Mouse (Mus musculus): ENCODE data around the gene Ncbp1. TPM values are rescaled to one million over a fixed set of nuclear protein-coding genes. Genes with fewer than 3 reads are reported as not detected.
"Not testable (repeated sequence)": the region's sequence is repeated elsewhere in the genome, so short reads cannot be mapped to it uniquely, and the experiment has no call there.

Gene Ncbp1
- polyA plus RNA-seq, 1 experiment from 2014 or later = 27.0 TPM

DNA sequence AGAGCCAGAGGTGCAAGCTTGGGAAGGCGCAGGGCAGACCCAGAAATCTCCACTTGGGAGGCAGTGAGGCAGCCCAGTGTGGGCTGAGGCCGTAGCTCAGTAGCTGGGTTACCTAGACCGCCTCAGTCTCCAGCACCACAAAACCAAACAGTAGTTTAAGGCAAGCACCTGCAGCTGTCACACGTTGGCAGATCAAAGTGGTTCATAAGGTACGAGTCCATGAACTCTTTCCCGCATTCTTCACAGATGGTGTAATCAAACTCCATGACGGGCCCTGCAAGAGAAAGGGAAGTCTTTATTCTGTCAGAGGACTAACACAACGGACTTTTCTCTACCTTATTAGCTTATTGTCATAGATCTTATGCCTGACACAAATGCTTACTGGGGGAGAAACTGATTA, 47.0 kb downstream of the Ncbp1 start:
- no peak for DNase-seq (ENCODE audit: low spot score)
- TF ChIP-seq CTCF (IDR thresholded peaks at IDR 0.05; ENCODE audit: low read depth) (no peak), EP300 (optimal IDR thresholded peaks at IDR 0.05) (no peak)
- Histone ChIP-seq H3K4me2 (replicated peaks; ENCODE audit: low read depth) (no peak overlapping the region), H3K9ac (ENCODE audit: low read length) (no peak overlapping the region), H3K36me3 (ENCODE audit: control insufficient read depth, insufficient read depth, low read length) (peaks cover 22% of the 10 kb centered on the region), H3K27ac (replicated peaks) (no peak overlapping the region), H3K4me1 (replicated peaks; ENCODE audit: control insufficient read depth, insufficient read depth) (no peaks in the 10 kb centered on the region), H3K9me3 (ENCODE audit: control insufficient read depth, low read length) (no peaks in the 10 kb centered on the region), H3K4me3 (ENCODE audit: low read depth, low read length) (no peak overlapping the region), H3K27me3 (ENCODE audit: control insufficient read depth, insufficient read depth, low read length) (no peaks in the 10 kb centered on the region)
- 43% methylated on average over 8 of the region's 8 CpGs for WGBS
- no peak for ATAC-seq (ENCODE audit: low FRiP score, low TSS enrichment)

DNA sequence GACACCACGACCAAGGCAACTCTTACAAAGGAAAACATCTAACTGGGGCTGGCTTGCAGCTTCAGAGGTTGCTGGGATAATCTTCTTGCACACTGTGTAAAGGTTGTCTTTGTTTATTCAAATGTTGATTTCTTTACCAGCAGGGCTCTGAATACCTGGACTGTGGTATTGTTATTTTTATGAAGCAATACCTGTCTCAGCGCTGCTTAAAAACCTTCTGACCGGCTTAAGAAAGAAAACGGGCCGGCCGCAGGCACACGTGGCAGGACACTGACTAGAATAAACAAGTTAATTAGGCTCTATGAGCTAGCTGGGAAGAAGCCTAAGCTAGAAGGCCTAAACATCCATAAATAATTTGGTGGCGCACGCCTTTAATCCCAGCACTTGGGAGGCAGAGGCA, 47.5 kb downstream of the Ncbp1 start:
- TF ChIP-seq EP300 (optimal IDR thresholded peaks at IDR 0.05) (no peak), CTCF (IDR thresholded peaks at IDR 0.05; ENCODE audit: low read depth) (no peak)
- no peaks in the 10 kb centered on the region for H3K27me3 ChIP-seq (ENCODE audit: control insufficient read depth, insufficient read depth, low read length)
- H3K4me3 ChIP-seq (ENCODE audit: low read depth, low read length) = no peak overlapping the region
- H3K9me3 ChIP-seq (ENCODE audit: control insufficient read depth, low read length) = no peaks in the 10 kb centered on the region
- peaks cover 21% of the 10 kb centered on the region for H3K36me3 ChIP-seq (ENCODE audit: control insufficient read depth, insufficient read depth, low read length)
- H3K4me1 ChIP-seq (replicated peaks; ENCODE audit: control insufficient read depth, insufficient read depth) = no peaks in the 10 kb centered on the region
- WGBS = 68% methylated on average over 9 of the region's 9 CpGs
- no peak for DNase-seq (ENCODE audit: low spot score)
- H3K4me2 ChIP-seq (replicated peaks; ENCODE audit: low read depth) = no peak overlapping the region
- H3K9ac ChIP-seq (ENCODE audit: low read length) = no peak overlapping the region
- no peak overlapping the region for H3K27ac ChIP-seq (replicated peaks)
- ATAC-seq (ENCODE audit: low FRiP score, low TSS enrichment) = no peak

DNA sequence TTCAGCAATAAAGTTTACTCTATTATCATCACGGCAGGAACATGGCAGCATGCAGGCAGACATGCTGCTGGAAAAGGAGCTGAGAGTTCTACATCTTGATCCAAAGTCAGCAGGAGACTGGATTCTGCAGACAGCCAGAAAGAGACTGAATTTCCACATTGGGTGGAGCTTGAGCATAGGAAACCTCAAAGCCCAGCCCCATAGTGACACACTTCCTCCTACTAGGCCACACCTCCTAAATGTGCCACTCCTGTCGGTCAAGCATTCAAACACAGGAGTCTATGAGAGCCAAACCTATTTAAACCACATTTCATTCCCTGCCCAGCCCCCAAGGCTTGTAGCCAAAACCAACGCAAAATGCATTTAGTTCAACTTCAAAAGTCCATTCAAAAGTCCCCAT, 48.1 kb downstream of the Ncbp1 start:
- 83% methylated on average over 3 of the region's 3 CpGs for whole genome bisulfite sequencing
- Histone ChIP-seq H3K27me3 (ENCODE audit: control insufficient read depth, insufficient read depth, low read length) (no peaks in the 10 kb centered on the region), H3K4me2 (replicated peaks; ENCODE audit: low read depth) (no peak overlapping the region), H3K27ac (replicated peaks) (no peak overlapping the region), H3K4me3 (ENCODE audit: low read depth, low read length) (no peak overlapping the region), H3K4me1 (replicated peaks; ENCODE audit: control insufficient read depth, insufficient read depth) (no peaks in the 10 kb centered on the region), H3K36me3 (ENCODE audit: control insufficient read depth, insufficient read depth, low read length) (peaks cover 21% of the 10 kb centered on the region), H3K9me3 (ENCODE audit: control insufficient read depth, low read length) (no peaks in the 10 kb centered on the region), H3K9ac (ENCODE audit: low read length) (no peak overlapping the region)
- DNase-seq (ENCODE audit: low spot score) (no peak), ATAC-seq (ENCODE audit: low FRiP score, low TSS enrichment) (no peak)
- TF ChIP-seq EP300 (optimal IDR thresholded peaks at IDR 0.05) (no peak), CTCF (IDR thresholded peaks at IDR 0.05; ENCODE audit: low read depth) (no peak)

DNA sequence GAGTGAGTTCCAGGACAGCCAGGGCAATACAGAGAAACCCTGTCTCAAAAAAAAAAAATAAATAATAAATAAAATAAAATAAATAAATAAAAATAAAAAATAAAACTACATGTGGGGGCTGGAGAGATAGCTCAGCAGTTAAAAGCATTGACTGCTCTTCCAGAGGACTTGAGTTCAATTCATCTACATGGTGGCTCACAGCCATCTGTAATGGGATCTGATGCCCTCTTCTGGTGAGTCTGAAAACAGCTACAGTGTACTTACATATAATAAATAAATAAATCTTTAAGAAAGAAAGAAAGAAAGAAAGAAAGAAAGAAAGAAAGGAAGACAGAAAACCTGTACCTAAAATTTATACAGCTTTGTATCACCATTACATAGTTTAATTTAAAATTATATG, 53.6 kb downstream of the Ncbp1 start:
- not testable (repeated sequence) for H3K27ac ChIP-seq (replicated peaks); H3K27me3 ChIP-seq (ENCODE audit: control insufficient read depth, insufficient read depth, low read length); H3K36me3 ChIP-seq (ENCODE audit: control insufficient read depth, insufficient read depth, low read length); H3K4me1 ChIP-seq (replicated peaks; ENCODE audit: control insufficient read depth, insufficient read depth); H3K9ac ChIP-seq (ENCODE audit: low read length); H3K4me2 ChIP-seq (replicated peaks; ENCODE audit: low read depth); DNase-seq (ENCODE audit: low spot score); H3K4me3 ChIP-seq (ENCODE audit: low read depth, low read length); ATAC-seq (ENCODE audit: low FRiP score, low TSS enrichment); H3K9me3 ChIP-seq (ENCODE audit: control insufficient read depth, low read length)
- TF ChIP-seq CTCF (IDR thresholded peaks at IDR 0.05; ENCODE audit: low read depth) = peak; percentile 54

DNA sequence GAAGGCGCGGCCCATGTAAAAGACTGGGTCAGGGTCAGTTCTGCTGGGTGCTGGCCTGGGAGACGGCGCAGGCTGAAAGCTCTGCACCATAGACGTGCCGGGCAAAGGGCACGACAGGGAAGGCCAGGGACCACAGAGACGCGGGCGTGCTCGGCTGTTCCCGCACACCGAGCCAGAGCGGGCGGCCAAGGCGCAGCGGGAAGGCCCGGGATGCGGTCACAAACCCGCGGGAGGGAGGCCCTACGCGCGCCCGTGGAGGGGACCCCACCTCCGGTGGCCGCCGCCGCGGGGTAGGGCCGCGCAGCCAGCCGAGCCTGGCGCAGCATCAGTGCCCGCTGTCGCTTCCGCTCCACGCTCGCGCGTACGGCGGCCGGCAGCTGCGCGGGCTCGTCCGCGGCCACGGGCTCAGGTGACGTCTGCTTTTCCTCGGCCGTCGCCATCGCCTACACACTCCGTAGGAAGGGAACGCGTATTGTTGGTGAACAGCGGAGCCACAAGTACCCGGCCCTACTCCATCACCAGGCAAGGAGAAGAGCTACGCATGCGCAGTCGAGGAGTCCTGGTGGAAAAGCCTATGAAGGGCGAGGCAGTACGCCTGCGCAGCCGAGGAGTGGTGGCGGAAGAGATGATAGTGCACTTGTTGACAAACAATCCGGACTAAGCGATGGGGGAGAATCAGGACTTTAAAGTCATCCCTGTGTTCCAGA, 57.5 kb downstream of the Ncbp1 start, which contains the start of gene Xpa:
Gene Xpa (minus strand): TSS at position 531 of the 707 bp plus-strand sequence.
- H3K9ac ChIP-seq (ENCODE audit: low read length) = peak within 1 kb of the TSS; percentile 85
- H3K4me1 ChIP-seq (replicated peaks; ENCODE audit: control insufficient read depth, insufficient read depth) = no peaks in the 10 kb centered on the region
- DNase-seq (ENCODE audit: low spot score) = peak; percentile 92
- TF ChIP-seq EP300 (optimal IDR thresholded peaks at IDR 0.05) (no peak), CTCF (IDR thresholded peaks at IDR 0.05; ENCODE audit: low read depth) (no peak)
- H3K9me3 ChIP-seq (ENCODE audit: control insufficient read depth, low read length) = no peaks in the 10 kb centered on the region
- peak within 1 kb of the TSS; percentile 86 for H3K4me2 ChIP-seq (replicated peaks; ENCODE audit: low read depth)
- H3K27me3 ChIP-seq (ENCODE audit: control insufficient read depth, insufficient read depth, low read length) = no peaks in the 10 kb centered on the region
- ATAC-seq (ENCODE audit: low FRiP score, low TSS enrichment) = peak; percentile 92
- under 1% methylated on average over 53 of the region's 70 CpGs for WGBS
- H3K4me3 ChIP-seq (ENCODE audit: low read depth, low read length) = peak within 1 kb of the TSS; percentile 85
- peaks cover 2% of the 10 kb centered on the region; the same call in 1 of the 2 replicates for H3K36me3 ChIP-seq (ENCODE audit: control insufficient read depth, insufficient read depth, low read length)
- peak within 1 kb of the TSS; percentile 86 for H3K27ac ChIP-seq (replicated peaks)

DNA sequence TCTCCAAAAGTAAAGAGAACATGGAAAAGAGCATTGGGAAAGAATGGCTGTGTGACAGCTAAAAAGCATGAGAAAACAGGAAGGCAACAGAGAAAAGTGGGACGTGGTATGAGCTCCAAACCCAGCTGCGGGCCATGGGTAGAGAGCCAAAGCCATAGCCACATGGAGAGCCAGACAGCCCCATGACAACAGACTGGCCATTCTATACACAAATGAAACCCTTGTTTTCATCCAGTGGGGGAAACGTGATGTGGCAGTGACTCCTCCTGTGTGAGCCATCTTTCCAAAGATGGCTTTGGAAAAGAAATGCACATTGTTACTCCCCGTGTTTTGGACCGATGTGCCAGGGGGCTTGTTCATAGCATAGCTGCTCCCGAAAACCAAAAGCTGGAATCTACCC, 58.1 kb downstream of the Ncbp1 start:
- Histone ChIP-seq H3K9me3 (ENCODE audit: control insufficient read depth, low read length) (no peaks in the 10 kb centered on the region), H3K36me3 (ENCODE audit: control insufficient read depth, insufficient read depth, low read length) (no peaks in the 10 kb centered on the region), H3K9ac (ENCODE audit: low read length) (peak overlapping the region; percentile 85; the same call in 1 of the 2 replicates), H3K4me1 (replicated peaks; ENCODE audit: control insufficient read depth, insufficient read depth) (no peaks in the 10 kb centered on the region), H3K27me3 (ENCODE audit: control insufficient read depth, insufficient read depth, low read length) (no peaks in the 10 kb centered on the region), H3K4me2 (replicated peaks; ENCODE audit: low read depth) (peak overlapping the region; percentile 86), H3K27ac (replicated peaks) (peak overlapping the region; percentile 86), H3K4me3 (ENCODE audit: low read depth, low read length) (peak overlapping the region; percentile 85)
- no peak for DNase-seq (ENCODE audit: low spot score)
- no peak for TF ChIP-seq CTCF (IDR thresholded peaks at IDR 0.05; ENCODE audit: low read depth)
- no peak for TF ChIP-seq EP300 (optimal IDR thresholded peaks at IDR 0.05)
- 37% methylated on average over 6 of the region's 6 CpGs for WGBS
- ATAC-seq (ENCODE audit: low FRiP score, low TSS enrichment) = 0 out of 2 replicates have a peak, but pooled peaks have one; percentile 4

Measured in stomach, postnatal 0 days (tissue).